Comparison of ENCODE assay signal across 10 mouse cellular contexts in the genomic region with DNA sequence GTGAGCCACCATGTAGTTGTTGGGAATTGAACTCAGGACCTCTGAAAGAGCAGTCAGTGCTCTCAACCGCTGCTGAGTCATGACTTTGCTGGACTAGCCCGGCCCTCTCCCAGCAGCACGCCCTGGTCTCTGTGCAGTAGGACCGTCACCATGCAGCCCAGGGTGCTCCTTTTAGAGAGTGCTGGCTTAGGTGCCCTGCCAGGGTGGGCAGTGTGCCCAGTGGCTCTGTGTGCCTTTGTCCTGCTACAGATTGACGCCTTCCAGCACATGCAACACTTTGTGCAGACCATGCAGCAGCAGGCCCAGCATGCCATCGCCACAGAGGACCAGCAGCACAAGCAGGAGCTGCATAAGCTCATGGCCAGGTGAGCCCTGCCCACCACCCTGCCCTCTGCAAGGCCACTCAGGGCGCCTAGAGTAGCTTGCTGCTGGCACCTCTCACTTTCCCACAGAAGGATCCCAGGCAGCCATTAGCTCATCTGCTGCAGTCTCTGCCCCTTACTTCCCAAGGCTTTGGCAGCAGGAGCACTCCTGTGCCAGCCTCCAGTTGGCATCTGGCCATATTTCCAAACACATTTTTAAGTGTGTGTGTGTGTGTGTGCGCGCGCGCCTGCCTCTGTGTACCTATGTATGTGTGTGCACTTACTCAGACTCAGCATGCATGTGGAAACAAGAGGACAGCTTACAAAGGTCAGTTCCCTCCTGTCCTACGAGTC. TPM values are rescaled to one million over a fixed set of nuclear protein-coding genes. Genes with fewer than 3 reads are reported as not detected.
DNase-seq lines count a peak whose midpoint lies in the region; ATAC-seq and TF ChIP-seq lines count a peak whose summit lies in the region.
"Had no signal": no experiment of that assay in that cellular context is flagged by ENCODE, and none has a peak within 500 bp of the region (broad histone marks: within the 10 kb centered on the region; RNA-seq: fewer than 3 reads in every experiment).

No protein-coding gene starts in this region.

- peaks cover 6% of the 10 kb centered on the region for H3K36me3 ChIP-seq in kidney, adult 2 months (ENCODE audit: control insufficient read depth, insufficient read depth, low read length)

- H3K27ac ChIP-seq in kidney, adult 2 months (ENCODE audit: insufficient read depth, low read depth, low read length): no peak overlapping the region
- H3K27ac ChIP-seq: liver, embryonic 14.5 days had no signal

- no peaks in the 10 kb centered on the region for H3K27me3 ChIP-seq in kidney, adult 2 months (replicated peaks; ENCODE audit: control insufficient read depth, insufficient read depth, low read length)

- DNase-seq in cerebellum, adult 11 months: peak; percentile 23
- DNase-seq in left cerebral cortex, postnatal 10 days (ENCODE audit: extremely low spot score in 1 of 2, low spot score in 2 of 2): peak; percentile 24 to 56
- no peak for DNase-seq in left cerebral cortex, adult 9 months (ENCODE audit: low spot score in 2 of 2)
- DNase-seq in brain, adult 2 months (ENCODE audit: low read depth, low spot score): peak; percentile 41
- DNase-seq in heart, postnatal 14 days: peak; percentile 66
- no peak for DNase-seq in natural killer cell, adult 2 months (ENCODE audit: low spot score in 2 of 2)
- no peak for DNase-seq in kidney, adult 2 months

- TF ChIP-seq POLR2A in kidney, adult 2 months (IDR thresholded peaks at IDR 0.05; ENCODE audit: low read depth, low read length): no peak

- intact Hi-C loops in left cerebral cortex, postnatal 10 days (cut with DNase I): loop anchor here (5.0 kb wide), 1 partner anchor 51 kb away; no protein-coding TSS in a partner anchor
- intact Hi-C loops in heart, postnatal 14 days (cut with DNase I): no loop called here

- TF ChIP-seq CTCF in kidney, adult 2 months (conservative IDR thresholded peaks at IDR 0.05; ENCODE audit: insufficient read depth, insufficient read length, low read depth, low read length): no peak

- no peak for ATAC-seq in cerebellum, adult (ENCODE audit: insufficient number of reproducible peaks, low FRiP score, low TSS enrichment)

- H3K4me1 ChIP-seq in kidney, adult 2 months (ENCODE audit: control insufficient read depth, insufficient read depth, low read length): no peaks in the 10 kb centered on the region

- 83% methylated on average over 12 of the region's 12 CpGs for WGBS in kidney, adult 2 months

- no peak overlapping the region for H3K4me3 ChIP-seq in kidney, adult 2 months (ENCODE audit: insufficient read depth, low read depth, low read length)

RNA-seq across cellular contexts. Expression of a gene that starts 24.5 kb away (rescaled TPM):
- 10 to 100 TPM; 54.1 to 56.6 TPM for total RNA-seq in left cerebral cortex, postnatal 10 days (2021)
- 10 to 100 TPM; 45.7 to 46.5 TPM for total RNA-seq in heart, postnatal 14 days (2021)
- polyA plus RNA-seq in kidney, adult 2 months (2012; rRNA removed): 21.8 TPM in 2 replicates

RNA-seq across cellular contexts. Expression of a gene that starts 33.5 kb away (rescaled TPM):
- under 1 TPM; 0.36 to 0.53 TPM for total RNA-seq in left cerebral cortex, postnatal 10 days (2021)
- total RNA-seq in heart, postnatal 14 days (2021): 1 to 10 TPM; 2.8 to 5.7 TPM
- polyA plus RNA-seq in kidney, adult 2 months (2012; rRNA removed): 27.3 and 30.0 TPM in 2 replicates
- total RNA-seq: common myeloid progenitor, adult 5-6 weeks had no signal

RNA-seq across cellular contexts. Expression of a gene that starts 57.5 kb away (rescaled TPM):
- 10 to 100 TPM; 82.0 to 88.0 TPM for total RNA-seq in left cerebral cortex, postnatal 10 days (2021)
- 10 to 100 TPM; 14.3 to 19.8 TPM for total RNA-seq in heart, postnatal 14 days (2021)
- polyA plus RNA-seq in kidney, adult 2 months (2012; rRNA removed): 33.1 and 33.9 TPM in 2 replicates

Comparison
In these comparisons a context has a peak if more than half of its experiments do, and no peak if none do; other contexts are left out.
1. DNase-seq: peak in cerebellum, adult 11 months (single experiment), left cerebral cortex, postnatal 10 days (2 of 2), brain, adult 2 months (single experiment) and heart, postnatal 14 days (2 of 2); none in left cerebral cortex, adult 9 months (0 of 2), natural killer cell, adult 2 months (0 of 2) and kidney, adult 2 months (single experiment).